Mouse (Mus musculus): ENCODE data around the gene Cd70.

The Cd70 gene

GRCm38 (mm10) chr17:57148994-57149803 is at the start of gene Cd70:
Gene Cd70 (minus strand): TSS chr17:57149777.
- DNase-seq (ENCODE audit: low spot score): peak; percentile 28

GRCm38 (mm10) chr17:57198252-57198651 is 48.7 kb upstream of the Cd70 start:
- no peak for DNase-seq (ENCODE audit: low spot score)

GRCm38 (mm10) chr17:57195326-57196010 is 45.9 kb upstream of the Cd70 start:
- no peak for DNase-seq (ENCODE audit: low spot score)

- no peak for DNase-seq (ENCODE audit: low spot score)
Measured at GRCm38 (mm10) chr17:57194771-57195170, 45.2 kb upstream of the Cd70 start.

GRCm38 (mm10) chr17:57194041-57194507 is 44.5 kb upstream of the Cd70 start, which contains the start of gene Tnfsf14:
Gene Tnfsf14 (minus strand): TSS chr17:57194177.
- no peak for DNase-seq (ENCODE audit: low spot score)

- DNase-seq (ENCODE audit: low spot score): no peak
Measured at GRCm38 (mm10) chr17:57188510-57189192, 39.1 kb upstream of the Cd70 start.

- DNase-seq (ENCODE audit: low spot score): no peak
Measured at GRCm38 (mm10) chr17:57185641-57186040, 36.1 kb upstream of the Cd70 start.

- no peak for DNase-seq (ENCODE audit: low spot score)
Measured at GRCm38 (mm10) chr17:57182871-57183270, 33.3 kb upstream of the Cd70 start.

- DNase-seq (ENCODE audit: low spot score): peak; percentile 13
Measured at GRCm38 (mm10) chr17:57180363-57180762, 30.8 kb upstream of the Cd70 start.

- DNase-seq (ENCODE audit: low spot score): no peak
Measured at GRCm38 (mm10) chr17:57173351-57173750, 23.8 kb upstream of the Cd70 start.

GRCm38 (mm10) chr17:57172378-57172777 is 22.8 kb upstream of the Cd70 start:
- DNase-seq (ENCODE audit: low spot score): no peak

GRCm38 (mm10) chr17:57170616-57171260 is 21.2 kb upstream of the Cd70 start:
- no peak for DNase-seq (ENCODE audit: low spot score)

- peak; percentile 90 for DNase-seq (ENCODE audit: low spot score)
Measured at GRCm38 (mm10) chr17:57166800-57167791, 17.5 kb upstream of the Cd70 start.

- no peak for DNase-seq (ENCODE audit: low spot score)
Measured at GRCm38 (mm10) chr17:57153787-57154186, 4.2 kb upstream of the Cd70 start.

GRCm38 (mm10) chr17:57153006-57153405 is 3.4 kb upstream of the Cd70 start:
- DNase-seq (ENCODE audit: low spot score): no peak

- no peak for DNase-seq (ENCODE audit: low spot score)
Measured at GRCm38 (mm10) chr17:57148343-57148742, 1.2 kb downstream of the Cd70 start.

- no peak for DNase-seq (ENCODE audit: low spot score)
Measured at GRCm38 (mm10) chr17:57145115-57145514, 4.5 kb downstream of the Cd70 start.

GRCm38 (mm10) chr17:57143704-57144103 is 5.9 kb downstream of the Cd70 start:
- DNase-seq (ENCODE audit: low spot score): no peak

- no peak for DNase-seq (ENCODE audit: low spot score)
Measured at GRCm38 (mm10) chr17:57139708-57140107, 9.9 kb downstream of the Cd70 start.

GRCm38 (mm10) chr17:57138676-57139075 is 10.9 kb downstream of the Cd70 start:
- no peak for DNase-seq (ENCODE audit: low spot score)

- DNase-seq (ENCODE audit: low spot score): no peak
Measured at GRCm38 (mm10) chr17:57135635-57136034, 13.9 kb downstream of the Cd70 start.

Measured in embryo, embryonic 10.5 days (tissue).